Mouse (Mus musculus) liver, embryonic 12.5 days (tissue): Measurements from ENCODE around the gene Dync1li2. TPM values are rescaled to one million over a fixed set of nuclear protein-coding genes. Genes with fewer than 3 reads are reported as not detected.

Source experiments
- ATAC-seq: fragments of 200-750 bp; cut with Nextera tagmentation; 2 replicates; pipeline ENCODE4 v1.8.0; 2017; ENCODE audit warnings: moderate number of reproducible peaks, mild to moderate bottlenecking, moderate library complexity
- H3K27ac ChIP-seq: fragments of 300-500 bp; sonication (generic); 2 replicates; pipeline ENCODE4 v1.5.1; 2016; ENCODE audit warnings: mild to moderate bottlenecking
- H3K27me3 ChIP-seq: fragments of 300-500 bp; sonication (generic); replicated peaks from 2 replicates; pipeline ENCODE4 v1.6.1; 2016; ENCODE audit warnings: mild to moderate bottlenecking, moderate library complexity
- H3K36me3 ChIP-seq: fragments of 300-500 bp; sonication (generic); 2 replicates; pipeline ENCODE4 v1.6.1; 2016; ENCODE audit warnings: mild to moderate bottlenecking, moderate library complexity
- H3K4me1 ChIP-seq: fragments of 300-500 bp; sonication (generic); 2 replicates; pipeline ENCODE4 v1.6.1; 2016
- H3K4me2 ChIP-seq: fragments of 300-500 bp; sonication (generic); 2 replicates; pipeline ENCODE4 v1.6.1; 2016; ENCODE audit warnings: mild to moderate bottlenecking, moderate library complexity
- H3K4me3 ChIP-seq: fragments of 300-500 bp; sonication (generic); 2 replicates; pipeline ENCODE4 v1.5.1; 2016; ENCODE audit warnings: mild to moderate bottlenecking, moderate library complexity
- H3K9ac ChIP-seq: fragments of 300-500 bp; sonication (generic); 2 replicates; pipeline ENCODE4 v1.6.1; 2016; ENCODE audit warnings: mild to moderate bottlenecking, moderate library complexity
- H3K9me3 ChIP-seq: fragments of 300-500 bp; sonication (generic); replicated peaks from 2 replicates; pipeline ENCODE4 v1.6.1; 2016; ENCODE audit warnings: mild to moderate bottlenecking, moderate library complexity
- WGBS: fragments of 180-500 bp; shearing (Covaris S2); methylation state at CpG from one replicate; pipeline ENCODE4 v1.1.7; 2016; ENCODE audit not compliant: insufficient replicate concordance; 5-methylcytosine and 5-hydroxymethylcytosine counted together
- polyA plus RNA-seq: library from polyadenylated mRNA; unstranded; fragments of >200 nt; fragmentation: Nextera tagmentation; extraction: Ambion mirVana; gene quantifications from 2 replicates; pipeline ENCODE4 v1.2.1, GENCODE M21; 2016

Gene Dync1li2
- polyA plus RNA-seq, 1 experiment from 2014 or later, result 25.2 TPM

- Histone ChIP-seq H3K9ac (no peak overlapping the region), H3K27me3 (no peaks in the 10 kb centered on the region), H3K9me3 (no peaks in the 10 kb centered on the region), H3K4me3 (no peak overlapping the region), H3K36me3 (no peaks in the 10 kb centered on the region), H3K27ac (no peak overlapping the region), H3K4me2 (no peak overlapping the region), H3K4me1 (peaks cover 7% of the 10 kb centered on the region; the same call in 1 of the 2 replicates)
- 70% methylated on average over 11 of the region's 11 CpGs for WGBS
- no peak for ATAC-seq
Observed at GRCm38 (mm10) chr8:104376669-104377068, 66.2 kb downstream of the Dync1li2 start.

- peaks cover 7% of the 10 kb centered on the region; the same call in 1 of the 2 replicates for H3K4me1 ChIP-seq
- 64% methylated on average over 5 of the region's 5 CpGs for WGBS
- H3K9ac ChIP-seq, result no peak overlapping the region
- no peaks in the 10 kb centered on the region for H3K36me3 ChIP-seq
- H3K9me3 ChIP-seq, result no peaks in the 10 kb centered on the region
- H3K4me3 ChIP-seq, result no peak overlapping the region
- ATAC-seq, result no peak
- H3K27ac ChIP-seq, result 0 out of 2 replicates have a peak overlapping the region, but pooled peaks have one; percentile 30
- no peak overlapping the region for H3K4me2 ChIP-seq
- H3K27me3 ChIP-seq, result no peaks in the 10 kb centered on the region
Observed at GRCm38 (mm10) chr8:104375959-104376358, 66.9 kb downstream of the Dync1li2 start.

- ATAC-seq, result peak; percentile 61
- no peak overlapping the region for H3K4me2 ChIP-seq
Observed at GRCm38 (mm10) chr8:104374864-104375846, 67.7 kb downstream of the Dync1li2 start.

GRCm38 (mm10) chr8:104374269-104374668, 68.6 kb downstream of the Dync1li2 start:
- no peak overlapping the region for H3K27ac ChIP-seq
- H3K4me2 ChIP-seq, result no peak overlapping the region
- H3K4me3 ChIP-seq, result no peak overlapping the region
- H3K9me3 ChIP-seq, result no peaks in the 10 kb centered on the region
- H3K36me3 ChIP-seq, result no peaks in the 10 kb centered on the region
- H3K9ac ChIP-seq, result no peak overlapping the region
- no peaks in the 10 kb centered on the region for H3K27me3 ChIP-seq
- peaks cover 7% of the 10 kb centered on the region; the same call in 1 of the 2 replicates for H3K4me1 ChIP-seq
- 70% methylated on average over 11 of the region's 11 CpGs for WGBS
- ATAC-seq, result no peak

More at GRCm38 (mm10) chr8:104374864-104375846, 67.7 kb downstream of the Dync1li2 start:
- Histone ChIP-seq H3K4me1 (peaks cover 7% of the 10 kb centered on the region; the same call in 1 of the 2 replicates), H3K27me3 (no peaks in the 10 kb centered on the region), H3K9ac (no peak overlapping the region), H3K36me3 (no peaks in the 10 kb centered on the region), H3K9me3 (no peaks in the 10 kb centered on the region), H3K27ac (0 out of 2 replicates have a peak overlapping the region, but pooled peaks have one; percentile 12), H3K4me3 (no peak overlapping the region)
- WGBS, result 58% methylated on average over 14 of the region's 14 CpGs

- Histone ChIP-seq H3K9ac (no peak overlapping the region), H3K4me1 (peaks cover 7% of the 10 kb centered on the region; the same call in 1 of the 2 replicates), H3K27me3 (no peaks in the 10 kb centered on the region), H3K4me2 (no peak overlapping the region), H3K4me3 (no peak overlapping the region), H3K36me3 (no peaks in the 10 kb centered on the region), H3K9me3 (no peaks in the 10 kb centered on the region), H3K27ac (no peak overlapping the region)
- no peak for ATAC-seq
- 72% methylated on average over 11 of the region's 11 CpGs for WGBS
Observed at GRCm38 (mm10) chr8:104373779-104374178, 69.1 kb downstream of the Dync1li2 start.

GRCm38 (mm10) chr8:104371121-104371520, 71.7 kb downstream of the Dync1li2 start:
- no peak for ATAC-seq
- Histone ChIP-seq H3K27ac (no peak overlapping the region), H3K9ac (no peak overlapping the region), H3K4me3 (no peak overlapping the region), H3K36me3 (no peaks in the 10 kb centered on the region), H3K27me3 (no peaks in the 10 kb centered on the region), H3K4me2 (no peak overlapping the region), H3K9me3 (no peaks in the 10 kb centered on the region), H3K4me1 (peaks cover 7% of the 10 kb centered on the region; the same call in 1 of the 2 replicates)
- 69% methylated on average over 6 of the region's 6 CpGs for WGBS

GRCm38 (mm10) chr8:104370071-104370470, 72.8 kb downstream of the Dync1li2 start:
- Histone ChIP-seq H3K27me3 (no peaks in the 10 kb centered on the region), H3K36me3 (no peaks in the 10 kb centered on the region), H3K27ac (no peak overlapping the region), H3K4me2 (no peak overlapping the region), H3K9ac (no peak overlapping the region), H3K4me1 (peaks cover 8% of the 10 kb centered on the region; the same call in 1 of the 2 replicates), H3K4me3 (no peak overlapping the region), H3K9me3 (no peaks in the 10 kb centered on the region)
- WGBS, result 62% methylated on average over 6 of the region's 6 CpGs
- no peak for ATAC-seq

GRCm38 (mm10) chr8:104369591-104369990, 73.3 kb downstream of the Dync1li2 start:
- 72% methylated on average over 12 of the region's 12 CpGs for WGBS
- Histone ChIP-seq H3K4me1 (peaks cover 8% of the 10 kb centered on the region; the same call in 1 of the 2 replicates), H3K36me3 (no peaks in the 10 kb centered on the region), H3K27me3 (no peaks in the 10 kb centered on the region), H3K4me2 (no peak overlapping the region), H3K27ac (no peak overlapping the region), H3K4me3 (no peak overlapping the region), H3K9ac (no peak overlapping the region), H3K9me3 (no peaks in the 10 kb centered on the region)
- ATAC-seq, result no peak

Other genes starting within 250 kb of the Dync1li2 start
- 8.1 and 9.1 TPM in 2 replicates for gene Tk2, start 194.5 kb downstream of the Dync1li2 start, polyA plus RNA-seq
- gene Cklf, start 192.2 kb downstream of the Dync1li2 start, polyA plus RNA-seq, result 20.6 and 21.6 TPM in 2 replicates
- gene Cmtm2a, start 149.9 kb downstream of the Dync1li2 start, polyA plus RNA-seq, result not detected in 2 replicates
- not detected in 2 replicates for gene Gm45711, start 133.0 kb downstream of the Dync1li2 start, polyA plus RNA-seq
- not detected in 2 replicates for gene Cmtm1, start 132.9 kb downstream of the Dync1li2 start, polyA plus RNA-seq
- not detected in 2 replicates for gene Gm11020, start 121.5 kb downstream of the Dync1li2 start, polyA plus RNA-seq
- not detected in 2 replicates for gene Cmtm2b, start 120.8 kb downstream of the Dync1li2 start, polyA plus RNA-seq
- gene Cmtm3, start 103.6 kb downstream of the Dync1li2 start, polyA plus RNA-seq, result 34.5 and 34.8 TPM in 2 replicates
- 0.67 and 0.68 TPM in 2 replicates for gene Cmtm4, start 47.2 kb downstream of the Dync1li2 start, polyA plus RNA-seq
- gene Terb1, start 66.9 kb upstream of the Dync1li2 start, polyA plus RNA-seq, result 0.04 and 0.07 TPM in 2 replicates
- 47.5 and 48.8 TPM in 2 replicates for gene Nae1, start 91.6 kb upstream of the Dync1li2 start, polyA plus RNA-seq
- gene Car7, start 91.6 kb upstream of the Dync1li2 start, polyA plus RNA-seq, result 2.2 and 2.3 TPM in 2 replicates
- 5.8 and 6.0 TPM in 2 replicates for gene Pdp2, start 148.4 kb upstream of the Dync1li2 start, polyA plus RNA-seq
- gene Cdh16, start 181.3 kb upstream of the Dync1li2 start, polyA plus RNA-seq, result 0.21 and 0.36 TPM in 2 replicates
- 0.79 and 1.2 TPM in 2 replicates for gene Rrad, start 188.3 kb upstream of the Dync1li2 start, polyA plus RNA-seq
- 71.8 and 74.7 TPM in 2 replicates for gene Ciao2b, start 198.9 kb upstream of the Dync1li2 start, polyA plus RNA-seq